Mouse (Mus musculus): Measurements from ENCODE around the gene Parn. TPM values are rescaled to one million over a fixed set of nuclear protein-coding genes. Genes with fewer than 3 reads are reported as not detected.

Gene Parn
- total and polyA plus RNA-seq, 3 experiments: 48.7 to 88.6 (median 62.6) TPM

GRCm38 (mm10) chr16:13612571-13612970, 55.4 kb downstream of the Parn start:
- no peak for DNase-seq (ENCODE audit: extremely low read depth)
- Histone ChIP-seq H3K9ac (ENCODE audit: insufficient read depth, low read depth) (no peak overlapping the region), H3K4me2 (ENCODE audit: insufficient read depth, low read depth, poor library complexity, severe bottlenecking) (no peak overlapping the region), H3K36me3 (replicated peaks in 1 of 2; ENCODE audit: control insufficient read depth in 1 of 2, insufficient read depth in 1 of 2, low read length in 1 of 2) (peaks cover 35 to 82% of the 10 kb centered on the region in 2 experiments), H3K9me3 (replicated peaks; ENCODE audit: low read length) (no peaks in the 10 kb centered on the region), H3K27ac (ENCODE audit: insufficient read depth, low read depth) (no peak overlapping the region), H3K4me1 (ENCODE audit: control insufficient read depth in 1 of 2, insufficient read depth in 2 of 2) (peaks cover 8 to 31% of the 10 kb centered on the region in 2 experiments), H3K27me3 (replicated peaks) (no peaks in the 10 kb centered on the region), H3K79me2 (replicated peaks; ENCODE audit: control insufficient read depth, extremely low read depth, insufficient read depth, poor library complexity, severe bottlenecking) (no peaks in the 10 kb centered on the region), H3K4me3 (replicated peaks in 1 of 3; ENCODE audit: low read depth in 2 of 3, low read length in 2 of 3, poor library complexity in 1 of 3) (no peak overlapping the region)
- in situ Hi-C loops (cut with MboI; ENCODE audit: low pct_ligation_motif_present, low pct_unique_long_range_greater_than_20kb, low sequenced_read_pairs): no loop called here
- TF ChIP-seq NELFE (IDR thresholded peaks at IDR 0.05; ENCODE audit: low read depth, low read length) (no peak), CHD1 (IDR thresholded peaks at IDR 0.05; ENCODE audit: low read depth, low read length) (no peak), JUND (conservative IDR thresholded peaks at IDR 0.05; ENCODE audit: low read depth, low read length) (no peak), ZMIZ1 (IDR thresholded peaks at IDR 0.05; ENCODE audit: low read depth, low read length) (no peak), PAX5 (IDR thresholded peaks at IDR 0.05; ENCODE audit: low read length) (no peak), ETS1 (conservative IDR thresholded peaks at IDR 0.05; ENCODE audit: low read depth, low read length) (no peak), RCOR1 (conservative IDR thresholded peaks at IDR 0.05; ENCODE audit: low read depth, low read length) (no peak), CTCF (conservative IDR thresholded peaks at IDR 0.05 in 1 of 2, IDR thresholded peaks at IDR 0.05 in 1 of 2; ENCODE audit: low read depth in 2 of 2, low read length in 2 of 2) (no peak), MAX (IDR thresholded peaks at IDR 0.05; ENCODE audit: low read length) (no peak), POLR2A (IDR thresholded peaks at IDR 0.05; ENCODE audit: low read depth, low read length) (no peak), KAT2A (IDR thresholded peaks at IDR 0.05; ENCODE audit: insufficient replicate concordance, low read length) (no peak), MEF2A (IDR thresholded peaks at IDR 0.05; ENCODE audit: borderline replicate concordance, low read depth, low read length) (no peak), NRF1 (IDR thresholded peaks at IDR 0.05; ENCODE audit: low read depth, low read length) (no peak), RAD21 (IDR thresholded peaks at IDR 0.05; ENCODE audit: low read depth, low read length) (no peak), IRF4 (IDR thresholded peaks at IDR 0.05; ENCODE audit: low read depth, low read length) (no peak), TCF12 (IDR thresholded peaks at IDR 0.05; ENCODE audit: low read depth, low read length) (no peak), MYC (IDR thresholded peaks at IDR 0.05; ENCODE audit: low read depth, low read length) (no peak), MAFK (IDR thresholded peaks at IDR 0.05; ENCODE audit: insufficient replicate concordance, low read length) (no peak)
- dilution Hi-C loops (cut with MboI; ENCODE audit: extremely low pct_ligation_motif_present, extremely low pct_unique_long_range_greater_than_20kb, low sequenced_read_pairs): no loop called here

- no peaks in the 10 kb centered on the region for H3K27me3 ChIP-seq (replicated peaks)
- H3K27ac ChIP-seq (ENCODE audit: insufficient read depth, low read depth): no peak overlapping the region
- no peak overlapping the region for H3K9ac ChIP-seq (ENCODE audit: insufficient read depth, low read depth)
- H3K9me3 ChIP-seq (replicated peaks; ENCODE audit: low read length): no peaks in the 10 kb centered on the region
- no peak for DNase-seq (ENCODE audit: extremely low read depth)
- in situ Hi-C loops (cut with MboI; ENCODE audit: low pct_ligation_motif_present, low pct_unique_long_range_greater_than_20kb, low sequenced_read_pairs): no loop called here
- no peak overlapping the region for H3K4me2 ChIP-seq (ENCODE audit: insufficient read depth, low read depth, poor library complexity, severe bottlenecking)
- peaks cover 8 to 31% of the 10 kb centered on the region in 2 experiments for H3K4me1 ChIP-seq (ENCODE audit: control insufficient read depth in 1 of 2, insufficient read depth in 2 of 2)
- TF ChIP-seq NRF1 (IDR thresholded peaks at IDR 0.05; ENCODE audit: low read depth, low read length): no peak
- no peak for TF ChIP-seq MEF2A (IDR thresholded peaks at IDR 0.05; ENCODE audit: borderline replicate concordance, low read depth, low read length)
- peak; percentile 31 for TF ChIP-seq RAD21 (IDR thresholded peaks at IDR 0.05; ENCODE audit: low read depth, low read length)
- no peak for TF ChIP-seq UBTF (IDR thresholded peaks at IDR 0.05; ENCODE audit: low read depth, low read length)
- TF ChIP-seq MAZ (IDR thresholded peaks at IDR 0.05; ENCODE audit: low read depth, low read length): no peak
- no peak for TF ChIP-seq ZMIZ1 (IDR thresholded peaks at IDR 0.05; ENCODE audit: low read depth, low read length)
- no peak for TF ChIP-seq SMC3 (IDR thresholded peaks at IDR 0.05; ENCODE audit: low read depth, low read length)
- TF ChIP-seq KAT2A (IDR thresholded peaks at IDR 0.05; ENCODE audit: insufficient replicate concordance, low read length): no peak
- no peak for TF ChIP-seq ZC3H11A (IDR thresholded peaks at IDR 0.05; ENCODE audit: low read depth, low read length)
- peak in 1 of 2 experiments; percentile 36; a peak in 1 of 4 replicates for TF ChIP-seq CTCF (conservative IDR thresholded peaks at IDR 0.05 in 1 of 2, IDR thresholded peaks at IDR 0.05 in 1 of 2; ENCODE audit: low read depth in 2 of 2, low read length in 2 of 2)
- no peak overlapping the region for H3K4me3 ChIP-seq (replicated peaks in 1 of 3; ENCODE audit: low read depth in 2 of 3, low read length in 2 of 3, poor library complexity in 1 of 3)
- H3K79me2 ChIP-seq (replicated peaks; ENCODE audit: control insufficient read depth, extremely low read depth, insufficient read depth, poor library complexity, severe bottlenecking): no peaks in the 10 kb centered on the region
- dilution Hi-C loops (cut with MboI; ENCODE audit: extremely low pct_ligation_motif_present, extremely low pct_unique_long_range_greater_than_20kb, low sequenced_read_pairs): no loop called here
- H3K36me3 ChIP-seq (replicated peaks in 1 of 2; ENCODE audit: control insufficient read depth in 1 of 2, insufficient read depth in 1 of 2, low read length in 1 of 2): peaks cover 32 to 77% of the 10 kb centered on the region in 2 experiments
Observed at GRCm38 (mm10) chr16:13612058-13612457, 55.9 kb downstream of the Parn start.
